Mouse (Mus musculus) ES-E14 (cell line): ENCODE results near the gene Trim7.

Experiments used
- CHD2 ChIP-seq: IDR thresholded peaks from 2 replicates; pipeline ENCODE4 v1.6.1; 2014; ENCODE audit warnings: mild to moderate bottlenecking, low read depth, low read length, inconsistent platforms
- MAFK ChIP-seq: IDR thresholded peaks from 2 replicates; pipeline ENCODE4 v1.6.1; 2014; ENCODE audit warnings: mild to moderate bottlenecking, low read depth, low read length, inconsistent platforms; ENCODE audit not compliant: insufficient read depth
- ZC3H11A ChIP-seq: IDR thresholded peaks from 2 replicates; pipeline ENCODE4 v1.6.1; 2012; ENCODE audit warnings: low read depth, mild to moderate bottlenecking, inconsistent platforms, low read length, borderline replicate concordance

GRCm38 (mm10) chr11:48866481-48866880 lies 40.5 kb downstream of the Trim7 start:
- TF ChIP-seq CHD2 (no peak), ZC3H11A (no peak), MAFK (no peak)
